Comparison of ENCODE assay signal across 20 mouse cellular contexts in the genomic region with DNA sequence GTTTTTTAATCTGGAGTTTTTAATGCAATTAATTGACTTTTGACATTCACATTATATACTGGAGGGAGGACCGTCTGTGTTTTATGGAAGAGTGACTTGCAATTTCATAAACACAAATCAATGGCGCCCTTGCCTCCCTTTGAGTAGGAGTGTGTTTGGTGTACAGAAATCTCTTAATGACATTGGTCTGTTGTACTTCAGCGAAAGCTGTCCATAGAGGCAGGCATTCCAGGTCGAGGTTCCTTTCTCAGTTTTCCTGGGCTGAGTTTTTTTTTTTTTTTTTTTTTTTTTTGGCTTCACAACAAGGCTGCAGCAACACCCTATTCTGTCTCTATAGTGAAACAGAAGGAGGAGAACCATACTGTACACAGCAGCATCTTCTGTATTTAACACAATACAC.
DNase-seq lines count a peak whose midpoint lies in the region; ATAC-seq lines count a peak whose summit lies in the region.
"Had no signal": no experiment of that assay in that cellular context is flagged by ENCODE, and none has a peak within 500 bp of the region (broad histone marks: within the 10 kb centered on the region; RNA-seq: fewer than 3 reads in every experiment).

No protein-coding gene starts in this region.

- DNase-seq in cerebellum, adult 11 months = no peak
- DNase-seq in layer of hippocampus, postnatal 14 days (ENCODE audit: low spot score in 2 of 2) = peak; percentile 33 to 41
- DNase-seq in layer of hippocampus, adult 9-10 months (ENCODE audit: low spot score) = no peak
- DNase-seq in cerebellum, postnatal 14 days = peak; percentile 56 to 71
- no peak for DNase-seq in right cerebral cortex, adult 2 months (ENCODE audit: low spot score in 2 of 2)
- DNase-seq in heart, postnatal 25 days (ENCODE audit: low spot score) = no peak
- DNase-seq: heart, adult 11 months; heart, postnatal 4 days; kidney, adult 9 months; kidney, postnatal 4 days; retina, postnatal 1 day; thymus, postnatal 25 days had no signal

- no peaks in the 10 kb centered on the region for H3K9me3 ChIP-seq in forebrain, embryonic 16.5 days (ENCODE audit: control insufficient read depth, low read length)
- H3K9me3 ChIP-seq: embryonic facial prominence, embryonic 13.5 days; heart, embryonic 13.5 days; limb, embryonic 13.5 days; midbrain, embryonic 10.5 days had no signal

- H3K4me3 ChIP-seq in forebrain, embryonic 16.5 days (replicated peaks; ENCODE audit: low read length) = no peak overlapping the region
- H3K4me3 ChIP-seq: embryonic facial prominence, embryonic 13.5 days; heart, embryonic 13.5 days; limb, embryonic 13.5 days; midbrain, embryonic 10.5 days had no signal

- H3K9ac ChIP-seq in forebrain, embryonic 16.5 days (replicated peaks; ENCODE audit: low read depth, low read length) = no peak overlapping the region
- H3K9ac ChIP-seq: embryonic facial prominence, embryonic 13.5 days; heart, embryonic 13.5 days; limb, embryonic 13.5 days had no signal

- peak overlapping the region; percentile 86 for H3K27ac ChIP-seq in forebrain, embryonic 16.5 days (ENCODE audit: low read length)
- H3K27ac ChIP-seq: embryonic facial prominence, embryonic 13.5 days; heart, embryonic 13.5 days; limb, embryonic 13.5 days; midbrain, embryonic 10.5 days had no signal

- H3K4me2 ChIP-seq in forebrain, embryonic 16.5 days (ENCODE audit: low read length) = peak overlapping the region; percentile 22; the same call in 1 of the 2 replicates
- H3K4me2 ChIP-seq: embryonic facial prominence, embryonic 13.5 days; heart, embryonic 13.5 days; limb, embryonic 13.5 days had no signal

- ATAC-seq in cerebellum, adult (ENCODE audit: insufficient number of reproducible peaks, low FRiP score, low TSS enrichment) = peak; percentile 47; the same call in 1 of the 2 replicates
- no peak for ATAC-seq in forebrain, embryonic 16.5 days
- ATAC-seq: CD4-positive, CD25-positive, alpha-beta regulatory T cell, adult 4 months; inflammation-experienced regulatory T-cells, adult 6 months had no signal

- no peaks in the 10 kb centered on the region for H3K36me3 ChIP-seq in forebrain, embryonic 16.5 days (ENCODE audit: control insufficient read depth, insufficient read depth)
- H3K36me3 ChIP-seq: embryonic facial prominence, embryonic 13.5 days; heart, embryonic 13.5 days; limb, embryonic 13.5 days; midbrain, embryonic 10.5 days had no signal

- no peaks in the 10 kb centered on the region for H3K27me3 ChIP-seq in forebrain, embryonic 16.5 days (replicated peaks; ENCODE audit: control insufficient read depth, insufficient read depth, low read length)
- H3K27me3 ChIP-seq: limb, embryonic 13.5 days had no signal

- 28% methylated on average over 4 of the region's 4 CpGs for WGBS in forebrain, embryonic 16.5 days

- intact Hi-C loops in heart, postnatal 25 days (cut with DNase I) = no loop called here

- H3K4me1 ChIP-seq in forebrain, embryonic 16.5 days (replicated peaks; ENCODE audit: control insufficient read depth, insufficient read depth, low read length) = peaks cover 10% of the 10 kb centered on the region
- H3K4me1 ChIP-seq: embryonic facial prominence, embryonic 13.5 days; heart, embryonic 13.5 days; limb, embryonic 13.5 days had no signal

Comparison
In these comparisons a context has a peak if more than half of its experiments do, and no peak if none do; other contexts are left out.
1. DNase-seq: peak in layer of hippocampus, postnatal 14 days (2 of 2) and cerebellum, postnatal 14 days (2 of 2); none in cerebellum, adult 11 months (single experiment), layer of hippocampus, adult 9-10 months (single experiment), right cerebral cortex, adult 2 months (0 of 2) and heart, postnatal 25 days (single experiment).